Mouse (Mus musculus) heart, embryonic 15.5 days (tissue): ENCODE data around the gene Adck1. TPM values are rescaled to one million over a fixed set of nuclear protein-coding genes. Genes with fewer than 3 reads are reported as not detected.
A peak's percentile ranks its signal among the peaks of the same experiment; 100 is the strongest.

ENCODE experiments used
- ATAC-seq: fragments of 200-750 bp; cut with Nextera tagmentation; replicated peaks from 2 replicates; pipeline ENCODE4 v1.8.0; 2017; ENCODE audit warnings: low read depth, moderate TSS enrichment; ENCODE audit not compliant: insufficient number of reproducible peaks, insufficient read depth, low FRiP score
- H3K27ac ChIP-seq: fragments of 300-500 bp; sonication (generic); 2 replicates; pipeline ENCODE4 v1.5.1; 2015; ENCODE audit warnings: mild to moderate bottlenecking, inconsistent platforms
- H3K27me3 ChIP-seq: fragments of 300-500 bp; sonication (generic); 2 replicates; pipeline ENCODE4 v1.6.1; 2015; ENCODE audit warnings: inconsistent platforms
- H3K36me3 ChIP-seq: fragments of 300-500 bp; sonication (generic); 2 replicates; pipeline ENCODE4 v1.6.1; 2015; ENCODE audit warnings: mild to moderate bottlenecking, inconsistent platforms
- H3K4me1 ChIP-seq: fragments of 300-500 bp; sonication (generic); replicated peaks from 2 replicates; pipeline ENCODE4 v1.6.1; 2015; ENCODE audit warnings: inconsistent platforms
- H3K4me2 ChIP-seq: fragments of 300-500 bp; sonication (generic); 2 replicates; pipeline ENCODE4 v1.6.1; 2015; ENCODE audit warnings: inconsistent platforms, mild to moderate bottlenecking, moderate library complexity
- H3K4me3 ChIP-seq: fragments of 300-500 bp; sonication (generic); 2 replicates; pipeline ENCODE4 v1.5.1; 2015; ENCODE audit warnings: mild to moderate bottlenecking, inconsistent platforms
- H3K9ac ChIP-seq: fragments of 300-500 bp; sonication (generic); 2 replicates; pipeline ENCODE4 v1.6.1; 2015; ENCODE audit warnings: mild to moderate bottlenecking, inconsistent platforms
- H3K9me3 ChIP-seq: fragments of 300-500 bp; sonication (generic); replicated peaks from 2 replicates; pipeline ENCODE4 v1.6.1; 2016; ENCODE audit warnings: inconsistent platforms
- WGBS: fragments of 180-500 bp; shearing (Covaris S2); methylation state at CpG from one replicate; pipeline ENCODE4 v1.1.7; 2015; ENCODE audit warnings: mixed read lengths; 5-methylcytosine and 5-hydroxymethylcytosine counted together
- polyA plus RNA-seq: library from polyadenylated mRNA; unstranded; fragments of >200 nt; fragmentation: Nextera tagmentation; extraction: Ambion mirVana; gene quantifications from 2 replicates; pipeline ENCODE4 v1.2.1, GENCODE M21; 2015

Adck1 gene
- polyA plus RNA-seq, 1 experiment from 2014 or later = 18.4 TPM

- Histone ChIP-seq H3K36me3 (no peaks in the 10 kb centered on the region; the same call in 1 of the 2 replicates), H3K4me1 (peaks cover 4% of the 10 kb centered on the region; the same call in 1 of the 2 replicates), H3K4me2 (no peak overlapping the region), H3K4me3 (no peak overlapping the region), H3K27ac (no peak overlapping the region), H3K9ac (no peak overlapping the region), H3K9me3 (no peaks in the 10 kb centered on the region), H3K27me3 (no peaks in the 10 kb centered on the region)
- ATAC-seq = 0 out of 2 replicates have a peak, but pooled peaks have one; percentile 16
- WGBS = 51% methylated on average over 2 of the region's 2 CpGs
Measured at GRCm38 (mm10) chr12:88428735-88429134, 68.4 kb downstream of the Adck1 start.

DNA sequence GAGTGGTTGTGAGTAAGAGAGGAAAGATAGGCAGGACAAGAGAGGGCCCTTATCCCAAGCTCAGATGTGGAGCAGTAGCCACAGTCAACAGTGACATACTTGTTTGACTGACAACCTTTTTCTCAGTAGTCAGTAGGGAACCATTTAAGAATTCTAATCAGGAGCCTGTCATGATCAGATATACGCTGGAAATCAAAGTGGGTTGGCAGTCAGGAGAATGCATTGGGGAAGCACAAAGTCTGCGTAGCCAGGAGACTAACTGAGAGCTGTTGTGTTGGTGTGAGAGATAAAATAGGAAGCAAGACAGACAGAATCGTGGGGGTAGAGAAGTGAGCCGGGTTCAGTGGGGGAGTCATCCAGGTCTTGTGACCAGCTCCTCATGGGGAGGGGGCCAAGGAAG is 71.9 kb downstream of the Adck1 start:
- Histone ChIP-seq H3K4me1 (0 out of 2 replicates have a peak, but pooled peaks cover 5% of the 10 kb centered on the region), H3K27me3 (no peaks in the 10 kb centered on the region), H3K4me2 (no peak overlapping the region), H3K4me3 (no peak overlapping the region), H3K9ac (no peak overlapping the region), H3K27ac (no peak overlapping the region), H3K9me3 (no peaks in the 10 kb centered on the region), H3K36me3 (no peaks in the 10 kb centered on the region; the same call in 1 of the 2 replicates)
- ATAC-seq = no peak
- WGBS = 68% methylated on average over 4 of the region's 4 CpGs

GRCm38 (mm10) chr12:88433171-88433570 is 72.8 kb downstream of the Adck1 start:
- Histone ChIP-seq H3K9ac (no peak overlapping the region), H3K4me1 (0 out of 2 replicates have a peak, but pooled peaks cover 6% of the 10 kb centered on the region), H3K9me3 (no peaks in the 10 kb centered on the region), H3K36me3 (no peaks in the 10 kb centered on the region; the same call in 1 of the 2 replicates), H3K27ac (no peak overlapping the region), H3K4me2 (no peak overlapping the region), H3K4me3 (no peak overlapping the region), H3K27me3 (no peaks in the 10 kb centered on the region)
- ATAC-seq = no peak
- 94% methylated on average over 7 of the region's 7 CpGs for WGBS

- Histone ChIP-seq H3K36me3 (peaks cover 3% of the 10 kb centered on the region; the same call in 1 of the 2 replicates), H3K9ac (no peak overlapping the region), H3K27ac (no peak overlapping the region), H3K9me3 (no peaks in the 10 kb centered on the region), H3K4me1 (0 out of 2 replicates have a peak, but pooled peaks cover 2% of the 10 kb centered on the region), H3K4me3 (no peak overlapping the region), H3K4me2 (no peak overlapping the region), H3K27me3 (no peaks in the 10 kb centered on the region)
- WGBS = 70% methylated on average over 15 of the region's 15 CpGs
- no peak for ATAC-seq
Measured at GRCm38 (mm10) chr12:88436962-88437750, 76.8 kb downstream of the Adck1 start.

GRCm38 (mm10) chr12:88441922-88442809 is 81.8 kb downstream of the Adck1 start:
- Histone ChIP-seq H3K27me3 (no peaks in the 10 kb centered on the region), H3K4me3 (no peak overlapping the region)
- WGBS = 81% methylated on average over 14 of the region's 14 CpGs

GRCm38 (mm10) chr12:88444040-88444439 is 83.7 kb downstream of the Adck1 start:
- Histone ChIP-seq H3K9ac (no peak overlapping the region), H3K4me3 (no peak overlapping the region), H3K36me3 (peaks cover 8% of the 10 kb centered on the region; the same call in 1 of the 2 replicates), H3K27me3 (no peaks in the 10 kb centered on the region), H3K4me1 (0 out of 2 replicates have a peak, but pooled peaks cover 9% of the 10 kb centered on the region), H3K4me2 (no peak overlapping the region), H3K27ac (no peak overlapping the region), H3K9me3 (no peaks in the 10 kb centered on the region)
- 69% methylated on average over 5 of the region's 5 CpGs for WGBS
- ATAC-seq = no peak

More at GRCm38 (mm10) chr12:88441922-88442809, 81.8 kb downstream of the Adck1 start:
- Histone ChIP-seq H3K9ac (no peak overlapping the region), H3K27ac (no peak overlapping the region), H3K36me3 (peaks cover 3% of the 10 kb centered on the region; the same call in 1 of the 2 replicates), H3K4me1 (0 out of 2 replicates have a peak, but pooled peaks cover 11% of the 10 kb centered on the region), H3K9me3 (no peaks in the 10 kb centered on the region), H3K4me2 (no peak overlapping the region)
- no peak for ATAC-seq

- 89% methylated on average over 3 of the region's 3 CpGs for WGBS
- H3K27ac ChIP-seq = no peak overlapping the region
- H3K4me1 ChIP-seq = 0 out of 2 replicates have a peak, but pooled peaks cover 9% of the 10 kb centered on the region
- no peaks in the 10 kb centered on the region for H3K9me3 ChIP-seq
- H3K27me3 ChIP-seq = no peaks in the 10 kb centered on the region
- no peak for ATAC-seq
- H3K36me3 ChIP-seq = peaks cover 13% of the 10 kb centered on the region
- H3K4me2 ChIP-seq = no peak overlapping the region
- no peak overlapping the region for H3K4me3 ChIP-seq
- no peak overlapping the region for H3K9ac ChIP-seq
Measured at GRCm38 (mm10) chr12:88445471-88445870, 85.1 kb downstream of the Adck1 start.

- H3K27ac ChIP-seq = no peak overlapping the region
- H3K4me2 ChIP-seq = no peak overlapping the region
- H3K4me3 ChIP-seq = no peak overlapping the region
- no peak overlapping the region for H3K9ac ChIP-seq
- no peaks in the 10 kb centered on the region for H3K27me3 ChIP-seq
- 88% methylated on average over 4 of the region's 4 CpGs for WGBS
- no peak for ATAC-seq
- H3K4me1 ChIP-seq = peaks cover 4% of the 10 kb centered on the region
- H3K9me3 ChIP-seq = no peaks in the 10 kb centered on the region
- peaks cover 10% of the 10 kb centered on the region for H3K36me3 ChIP-seq
Measured at GRCm38 (mm10) chr12:88450658-88451563, 90.6 kb downstream of the Adck1 start.

DNA sequence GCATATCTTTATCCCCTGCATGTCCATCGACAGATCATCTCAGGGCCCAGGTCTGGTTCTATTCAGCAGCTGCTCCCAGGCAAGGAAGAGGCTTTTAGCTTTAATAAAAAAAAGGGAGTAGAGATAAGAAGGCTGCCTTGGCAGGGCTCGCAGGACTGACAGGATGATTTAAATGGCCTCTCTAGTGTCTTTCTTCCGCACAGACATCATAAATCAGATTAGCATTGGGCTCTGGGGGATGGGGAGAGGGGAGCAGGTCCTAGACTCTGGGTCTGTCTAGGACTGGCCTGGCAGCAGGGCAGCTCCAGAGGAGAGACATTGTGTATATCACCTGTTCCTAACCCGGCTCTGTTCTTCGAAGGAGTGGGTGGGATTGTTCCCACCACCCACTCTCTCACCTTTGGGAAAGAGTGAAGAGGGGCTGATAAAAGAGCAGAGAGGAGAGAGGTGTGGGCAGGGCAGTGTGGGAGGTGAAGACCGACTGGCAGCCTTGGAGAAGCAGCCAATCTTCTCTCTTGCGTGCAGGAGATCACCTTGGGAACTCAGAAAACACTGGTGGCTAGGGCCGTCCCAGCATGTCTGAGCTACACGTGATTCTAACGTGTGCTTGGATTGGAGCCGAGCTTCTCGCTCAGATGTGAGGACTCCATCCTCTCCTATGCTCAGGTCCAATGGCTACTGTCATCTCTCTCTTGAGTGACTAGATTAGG is 94.5 kb downstream of the Adck1 start:
- no peaks in the 10 kb centered on the region; the same call in 1 of the 2 replicates for H3K36me3 ChIP-seq
- H3K4me1 ChIP-seq = peaks cover 4% of the 10 kb centered on the region
- H3K4me2 ChIP-seq = no peak overlapping the region
- H3K4me3 ChIP-seq = no peak overlapping the region
- no peak for ATAC-seq
- no peak overlapping the region for H3K9ac ChIP-seq
- WGBS = 43% methylated on average over 12 of the region's 12 CpGs
- no peaks in the 10 kb centered on the region for H3K27me3 ChIP-seq
- no peaks in the 10 kb centered on the region for H3K9me3 ChIP-seq
- H3K27ac ChIP-seq = no peak overlapping the region

GRCm38 (mm10) chr12:88457021-88457420 is 96.7 kb downstream of the Adck1 start:
- Histone ChIP-seq H3K4me1 (peaks cover 4% of the 10 kb centered on the region), H3K9me3 (no peaks in the 10 kb centered on the region), H3K4me2 (no peak overlapping the region), H3K36me3 (peaks cover 9% of the 10 kb centered on the region; the same call in 1 of the 2 replicates), H3K4me3 (no peak overlapping the region), H3K9ac (no peak overlapping the region), H3K27me3 (no peaks in the 10 kb centered on the region), H3K27ac (no peak overlapping the region)
- 93% methylated on average over 1 of the region's 1 CpGs for WGBS
- ATAC-seq = no peak
